Mouse (Mus musculus): Measurements from ENCODE around the gene Ntng2. TPM values are rescaled to one million over a fixed set of nuclear protein-coding genes. Genes with fewer than 3 reads are reported as not detected.

Ntng2 gene
- total RNA-seq, 2 experiments from 2014 or later: 0.88 to 10.4 TPM

GRCm38 (mm10) chr2:29239329-29239728 is 13.5 kb downstream of the Ntng2 start:
- ATAC-seq (replicated peaks; ENCODE audit: poor library complexity, severe bottlenecking): no peak

DNA sequence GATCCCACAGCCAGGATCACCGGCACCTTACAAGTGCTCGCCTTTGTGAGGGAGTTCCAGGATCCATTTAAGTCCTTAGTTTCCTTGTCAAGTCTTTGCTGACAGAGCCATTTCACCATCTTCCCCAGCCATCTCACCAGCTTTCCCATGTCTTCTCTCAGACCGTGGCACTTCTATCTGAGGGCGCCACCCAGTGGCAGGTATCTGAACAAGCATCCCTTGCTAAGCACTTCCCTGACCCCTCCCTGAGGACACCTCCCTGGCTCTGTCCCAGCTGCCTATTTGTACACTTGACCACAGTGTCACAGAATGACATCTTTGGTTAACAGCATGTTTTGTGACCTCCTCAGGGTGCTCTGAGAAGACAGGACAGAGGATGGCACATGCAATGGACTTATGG is 15.2 kb downstream of the Ntng2 start:
- ATAC-seq (replicated peaks; ENCODE audit: poor library complexity, severe bottlenecking): peak; percentile 89

DNA sequence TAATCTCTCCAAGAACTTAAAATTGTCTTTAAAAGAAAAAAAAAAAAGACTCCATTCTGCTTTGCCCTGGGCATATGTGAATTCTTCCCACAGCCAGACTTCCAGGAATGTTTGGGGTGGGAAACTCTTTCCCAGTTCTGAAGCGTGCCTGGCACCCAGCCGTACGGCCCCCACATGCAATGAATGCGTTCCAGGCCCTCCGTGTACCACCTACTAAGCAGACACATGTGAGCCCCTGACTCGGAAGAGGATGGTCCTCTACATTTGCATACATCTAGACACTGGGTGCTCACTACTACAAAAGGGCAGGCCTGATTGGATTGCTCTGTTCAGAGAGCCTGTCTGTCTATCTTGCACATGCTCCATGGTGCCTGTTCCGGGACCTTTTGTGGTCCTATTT is 17.0 kb downstream of the Ntng2 start:
- ATAC-seq (replicated peaks; ENCODE audit: poor library complexity, severe bottlenecking): no peak

- ATAC-seq (replicated peaks; ENCODE audit: poor library complexity, severe bottlenecking): no peak
Measured at GRCm38 (mm10) chr2:29235026-29235425, 17.8 kb downstream of the Ntng2 start.

GRCm38 (mm10) chr2:29234002-29234401 is 18.8 kb downstream of the Ntng2 start:
- ATAC-seq (replicated peaks; ENCODE audit: poor library complexity, severe bottlenecking): no peak

DNA sequence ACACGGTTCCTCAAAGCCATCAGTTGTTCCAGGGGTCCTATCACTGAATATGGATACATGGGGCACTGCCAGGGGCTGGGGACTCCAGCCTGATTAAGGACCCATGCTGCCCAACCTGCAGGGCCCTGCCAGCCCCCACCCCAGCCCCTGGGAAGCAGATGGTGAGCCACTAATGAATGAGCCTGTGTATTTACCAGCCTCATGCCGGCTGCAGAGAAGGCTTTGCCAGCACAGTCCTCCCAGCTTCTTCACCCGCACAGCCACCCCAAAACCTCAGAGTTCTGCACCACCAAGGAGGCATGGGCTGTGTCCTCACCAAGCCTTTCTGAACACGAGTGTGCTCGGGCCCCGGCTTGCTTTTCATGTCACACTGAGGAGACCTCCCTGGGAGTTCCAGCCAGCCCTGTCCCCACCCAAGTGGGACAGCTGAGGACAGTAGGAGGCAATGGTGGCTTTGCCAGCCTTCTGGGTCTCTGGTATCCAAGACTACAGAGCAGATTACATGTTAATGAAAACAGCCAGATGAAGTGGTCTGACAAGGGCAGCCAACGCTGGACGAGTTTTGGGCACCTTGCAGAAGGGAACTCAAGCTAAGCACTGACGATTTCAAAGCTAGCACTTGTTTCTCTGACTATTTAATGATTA is 22.5 kb downstream of the Ntng2 start:
- ATAC-seq (replicated peaks; ENCODE audit: poor library complexity, severe bottlenecking): no peak

GRCm38 (mm10) chr2:29226671-29227070 is 26.1 kb downstream of the Ntng2 start:
- no peak for ATAC-seq (replicated peaks; ENCODE audit: poor library complexity, severe bottlenecking)

DNA sequence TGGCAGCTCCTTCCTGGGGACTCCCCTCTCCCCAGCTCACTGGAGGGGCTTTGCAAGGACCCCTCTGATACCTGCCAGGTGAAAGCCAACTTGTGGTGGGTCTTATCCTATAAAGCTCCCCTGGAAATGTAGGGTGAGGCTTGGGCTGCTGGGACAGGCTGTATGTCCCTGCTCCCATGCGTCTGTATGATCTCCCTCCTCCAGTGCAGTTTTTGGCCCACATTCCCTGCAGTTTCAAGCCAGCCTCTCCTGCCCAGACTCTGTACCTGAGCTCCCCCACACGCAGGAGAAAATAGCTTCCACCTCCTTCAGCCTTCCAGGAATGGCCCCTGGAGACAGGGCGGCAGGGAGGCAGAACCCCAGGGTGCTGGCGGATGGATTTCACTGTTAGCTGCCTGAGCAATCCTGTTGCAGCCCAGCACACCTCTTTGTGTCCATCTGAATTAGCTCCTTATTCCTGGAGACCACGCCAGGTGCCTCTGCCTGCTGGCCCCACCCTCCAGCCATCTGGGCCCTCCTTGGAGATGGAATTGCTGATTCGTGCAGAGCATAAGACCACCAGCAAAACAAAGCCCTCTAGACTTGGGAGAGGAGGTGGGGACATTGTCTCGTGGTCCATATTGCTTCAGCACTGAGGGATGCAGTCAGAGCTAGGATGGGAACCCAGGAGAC is 29.1 kb downstream of the Ntng2 start:
- ATAC-seq (replicated peaks; ENCODE audit: poor library complexity, severe bottlenecking): no peak

DNA sequence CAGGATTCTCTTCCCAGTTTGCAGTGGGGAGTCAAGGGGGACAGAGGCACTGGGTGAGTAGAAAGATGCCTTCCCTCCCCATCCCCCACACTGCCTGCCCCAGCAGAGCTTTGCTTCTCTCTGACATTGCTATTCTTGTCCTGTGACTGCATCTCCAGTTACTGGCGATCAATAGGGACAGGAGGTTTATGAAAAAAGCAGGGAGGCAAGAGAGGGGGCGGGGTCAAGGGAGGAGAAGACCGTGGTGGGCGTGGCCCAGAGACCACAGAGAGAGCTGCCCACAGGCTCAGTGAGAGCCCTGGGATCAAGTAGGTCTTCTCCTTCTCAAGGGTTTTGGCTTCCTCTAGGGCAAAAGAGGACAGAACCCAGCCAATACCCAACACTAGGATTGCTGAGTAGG is 30.5 kb downstream of the Ntng2 start:
- ATAC-seq (replicated peaks; ENCODE audit: poor library complexity, severe bottlenecking): peak; percentile 55

GRCm38 (mm10) chr2:29218831-29219230 is 34.0 kb downstream of the Ntng2 start:
- ATAC-seq (replicated peaks; ENCODE audit: poor library complexity, severe bottlenecking): no peak

DNA sequence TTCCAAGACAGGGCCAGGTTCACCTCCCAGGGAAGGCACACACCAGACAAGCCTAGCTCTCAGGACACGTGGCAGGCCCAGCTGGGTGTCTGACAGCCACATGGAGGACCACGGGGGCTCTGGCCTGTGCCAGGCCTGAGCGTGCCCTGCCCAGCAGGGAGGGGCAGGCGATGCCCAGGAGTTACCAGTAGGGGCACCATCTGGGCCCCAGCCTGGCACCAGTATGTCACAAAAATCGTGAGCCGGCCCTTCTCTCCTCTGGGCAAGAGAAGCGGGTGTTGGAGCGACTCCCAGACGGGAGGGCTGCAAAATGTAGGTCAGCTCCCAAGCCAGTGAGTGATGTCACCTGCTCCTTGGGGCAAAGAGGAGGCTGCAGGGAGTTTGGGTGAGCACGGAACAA is 34.9 kb downstream of the Ntng2 start:
- 0 out of 2 replicates have a peak, but pooled peaks have one; percentile 20 for ATAC-seq (replicated peaks; ENCODE audit: poor library complexity, severe bottlenecking)

GRCm38 (mm10) chr2:29217042-29217441 is 35.8 kb downstream of the Ntng2 start:
- ATAC-seq (replicated peaks; ENCODE audit: poor library complexity, severe bottlenecking): no peak

DNA sequence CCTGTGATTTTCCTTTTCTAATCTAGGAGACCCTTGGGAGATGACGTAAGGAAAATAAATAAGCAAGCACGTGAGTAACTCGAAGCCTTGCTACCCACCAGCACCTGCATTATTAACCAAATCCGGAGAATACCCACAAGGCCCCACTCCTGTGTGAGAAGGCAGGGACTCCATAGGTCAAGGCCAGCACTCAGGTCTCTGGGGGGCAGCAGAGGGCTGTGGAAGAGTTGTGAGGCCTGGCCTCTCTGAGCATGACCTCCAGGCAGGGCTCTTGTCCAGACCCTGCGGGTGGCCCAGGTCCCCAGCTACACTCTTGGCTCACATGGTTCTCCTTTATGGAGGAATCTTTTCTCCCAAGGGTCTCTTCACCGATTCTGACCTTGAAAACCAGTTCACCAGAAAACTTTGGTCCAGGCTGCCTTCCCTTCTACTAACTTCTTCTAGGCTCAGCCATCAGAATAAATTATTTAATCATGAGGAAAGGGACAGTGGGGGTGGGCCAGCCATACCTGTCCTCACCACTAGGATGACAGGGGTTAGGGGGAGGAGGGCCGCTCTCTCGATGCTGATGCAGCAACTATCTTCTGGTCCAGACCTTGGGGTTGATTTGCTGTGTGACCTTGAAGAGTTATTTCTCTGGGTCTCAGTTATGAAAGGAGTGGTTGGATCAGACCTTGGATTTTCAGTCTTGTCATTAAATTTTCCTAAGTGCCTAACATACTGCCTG is 36.4 kb downstream of the Ntng2 start:
- no peak for ATAC-seq (replicated peaks; ENCODE audit: poor library complexity, severe bottlenecking)

DNA sequence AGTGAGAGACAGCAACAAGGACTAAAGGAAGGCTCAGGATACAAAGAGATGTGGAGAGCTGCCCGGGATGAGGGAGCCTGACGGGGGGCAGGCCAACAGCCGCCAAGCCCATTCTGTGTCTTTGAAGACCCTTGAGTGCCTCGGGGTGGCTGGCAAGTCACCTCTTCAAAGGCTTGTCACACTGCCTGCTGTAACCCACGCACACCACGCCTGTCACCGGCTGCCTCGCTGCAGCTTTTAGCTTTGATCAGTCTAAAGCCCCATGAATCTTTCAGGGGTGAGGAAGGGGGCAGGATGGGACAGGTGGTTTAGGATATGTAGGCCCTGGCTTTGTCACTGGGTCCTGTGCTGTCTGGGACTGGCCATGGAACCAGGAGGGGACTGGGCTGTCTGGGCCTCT is 46.6 kb downstream of the Ntng2 start:
- ATAC-seq (replicated peaks; ENCODE audit: poor library complexity, severe bottlenecking): no peak

GRCm38 (mm10) chr2:29201223-29201955 is 51.4 kb downstream of the Ntng2 start:
- ATAC-seq (replicated peaks; ENCODE audit: poor library complexity, severe bottlenecking): no peak

DNA sequence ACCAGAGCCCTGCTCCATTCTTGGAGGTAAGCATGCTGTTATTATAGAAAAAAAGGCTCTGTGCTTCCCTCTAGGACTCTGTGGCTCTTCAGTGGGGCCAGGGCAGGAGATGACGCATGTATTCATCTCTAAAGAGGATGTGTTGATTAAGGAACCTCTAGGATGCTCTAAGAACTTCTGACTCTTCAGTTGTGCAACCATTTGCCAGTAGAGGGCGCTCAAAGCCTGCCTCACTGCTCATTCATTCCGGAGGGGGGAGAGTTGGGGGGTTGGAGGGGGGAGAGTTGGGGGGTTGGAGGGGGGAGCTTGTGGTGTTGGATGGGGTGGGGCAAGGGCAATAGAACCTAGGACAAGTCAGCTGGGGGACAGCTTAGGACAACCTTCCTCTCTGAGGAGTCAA is 52.9 kb downstream of the Ntng2 start:
- ATAC-seq (replicated peaks; ENCODE audit: poor library complexity, severe bottlenecking): peak; percentile 71

- ATAC-seq (replicated peaks; ENCODE audit: poor library complexity, severe bottlenecking): no peak
Measured at GRCm38 (mm10) chr2:29198446-29198845, 54.4 kb downstream of the Ntng2 start.

- no peak for ATAC-seq (replicated peaks; ENCODE audit: poor library complexity, severe bottlenecking)
Measured at GRCm38 (mm10) chr2:29196844-29197243, 56.0 kb downstream of the Ntng2 start.

DNA sequence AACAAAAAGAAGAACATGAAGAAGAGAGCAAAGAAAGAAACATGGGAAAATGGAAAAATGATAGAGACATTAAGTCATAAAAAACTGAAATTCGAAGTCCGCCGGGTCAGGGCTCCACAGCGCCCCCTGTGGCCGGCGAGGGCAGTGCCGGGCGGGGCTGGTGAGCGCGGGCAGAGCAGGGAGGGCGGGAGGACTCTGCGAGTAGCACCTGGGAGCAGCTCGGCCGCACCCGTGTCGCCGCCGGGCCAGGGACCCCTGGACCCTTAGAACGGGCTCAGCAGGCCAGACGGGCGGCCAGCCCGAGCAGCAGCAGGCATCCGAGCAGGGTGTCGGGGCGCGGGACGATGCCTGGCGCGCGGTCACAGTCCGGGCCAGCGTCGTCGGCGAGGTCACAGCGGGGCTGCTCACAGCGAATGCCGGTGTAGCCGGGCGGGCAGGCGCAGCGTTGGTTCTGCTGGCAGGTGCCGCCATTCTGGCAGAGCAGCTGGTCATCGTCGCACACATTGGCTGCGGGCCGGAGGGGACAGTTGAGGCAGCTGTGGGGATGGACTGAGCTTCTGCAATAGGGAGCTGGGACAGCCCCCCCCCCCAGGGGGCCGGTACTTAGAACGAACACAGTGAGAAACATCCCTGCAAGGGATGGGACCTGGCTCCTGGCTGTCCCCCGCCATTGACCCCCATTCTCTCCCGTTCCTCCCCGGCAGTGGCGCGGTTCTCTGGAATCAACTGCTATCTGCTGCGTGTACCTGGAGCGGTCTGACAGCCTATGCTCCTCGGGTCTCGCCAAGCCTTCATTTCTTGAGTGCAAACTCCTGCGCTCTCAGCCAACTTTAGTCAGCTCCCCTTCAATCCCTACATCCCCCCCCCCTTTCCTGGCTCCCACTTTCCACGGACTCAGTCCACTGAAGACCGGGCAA is 58.0 kb downstream of the Ntng2 start:
- peak; percentile 48; the same call in 1 of the 2 replicates for ATAC-seq (replicated peaks; ENCODE audit: poor library complexity, severe bottlenecking)

All from granulocyte monocyte progenitor cell, adult 5-6 weeks (primary cell).